Mouse (Mus musculus) olfactory bulb, adult 2 months (tissue): ENCODE measurements at regions not wholly inside any gene's neighbourhood (a gene's known extent, or its start where the extent isn't known, plus 50 kb on each side); places are given as distances from the start of the nearest gene placed in this dataset.
A peak's percentile ranks its signal among the peaks of the same experiment; 100 is the strongest.

ENCODE experiments used
- H3K27ac ChIP-seq: fragments of 200-500 bp; 2 replicates; pipeline ENCODE4 v1.5.1; 2012; ENCODE audit warnings: low read depth, low read length; ENCODE audit not compliant: insufficient read depth
- H3K4me1 ChIP-seq: fragments of 200-500 bp; 2 replicates; pipeline ENCODE4 v1.6.1; 2012; ENCODE audit warnings: low read length; ENCODE audit not compliant: control insufficient read depth, insufficient read depth
- H3K4me3 ChIP-seq: fragments of 200-500 bp; 2 replicates; pipeline ENCODE4 v1.5.1; 2012; ENCODE audit warnings: mild to moderate bottlenecking, low read depth, low read length, moderate library complexity; ENCODE audit not compliant: insufficient read depth
- CTCF ChIP-seq: fragments of 200-500 bp; IDR thresholded peaks from 2 replicates; pipeline ENCODE4 v1.5.1; 2012; ENCODE audit warnings: low read depth, mild to moderate bottlenecking, low read length, moderate library complexity; ENCODE audit not compliant: insufficient read depth
- POLR2A ChIP-seq: fragments of 200-500 bp; IDR thresholded peaks from 2 replicates; pipeline ENCODE4 v1.6.1; 2012; ENCODE audit warnings: mild to moderate bottlenecking, low read depth, low read length, moderate library complexity; ENCODE audit not compliant: insufficient read depth
- WGBS: fragments of 180-500 bp; shearing (Covaris S2); methylation state at CpG from one replicate; pipeline ENCODE4 v1.1.7; 2018; 5-methylcytosine and 5-hydroxymethylcytosine counted together

GRCm38 (mm10) chr14:100899074-100899473 lies 301.1 kb downstream of the Prr30 start:
- Histone ChIP-seq H3K4me1 (no peaks in the 10 kb centered on the region), H3K27ac (peak overlapping the region; percentile 41; the same call in 1 of the 2 replicates), H3K4me3 (no peak overlapping the region)
- no peak for TF ChIP-seq CTCF
- no peak for TF ChIP-seq POLR2A
- 32% methylated on average over 3 of the region's 3 CpGs for whole genome bisulfite sequencing

- Histone ChIP-seq H3K4me3 (no peak overlapping the region), H3K27ac (no peak overlapping the region), H3K4me1 (no peaks in the 10 kb centered on the region)
- 77% methylated on average over 18 of the region's 18 CpGs for WGBS
- TF ChIP-seq CTCF (no peak), POLR2A (no peak)
These were observed 310.7 kb downstream of the Prr30 start for GRCm38 (mm10) chr14:100889163-100890157.

GRCm38 (mm10) chr14:100883115-100883514 lies 317.0 kb downstream of the Prr30 start:
- Histone ChIP-seq H3K4me1 (no peaks in the 10 kb centered on the region), H3K27ac (no peak overlapping the region), H3K4me3 (no peak overlapping the region)
- TF ChIP-seq CTCF (no peak), POLR2A (no peak)
- 89% methylated on average over 1 of the region's 1 CpGs for WGBS

- no peak overlapping the region for H3K4me3 ChIP-seq
- no peaks in the 10 kb centered on the region for H3K4me1 ChIP-seq
- no peak overlapping the region for H3K27ac ChIP-seq
- TF ChIP-seq POLR2A (no peak), CTCF (no peak)
- 91% methylated on average over 2 of the region's 2 CpGs for WGBS
These were observed 320.0 kb downstream of the Prr30 start for GRCm38 (mm10) chr14:100880103-100880502.

GRCm38 (mm10) chr14:100867790-100868189 lies 332.3 kb downstream of the Prr30 start:
- Histone ChIP-seq H3K4me3 (no peak overlapping the region), H3K27ac (no peak overlapping the region), H3K4me1 (no peaks in the 10 kb centered on the region)
- TF ChIP-seq CTCF = no peak
- no peak for TF ChIP-seq POLR2A
- 83% methylated on average over 3 of the region's 3 CpGs for WGBS

GRCm38 (mm10) chr14:100864792-100865191 lies 335.3 kb downstream of the Prr30 start:
- 89% methylated on average over 2 of the region's 2 CpGs for WGBS
- no peak overlapping the region for H3K4me3 ChIP-seq
- H3K27ac ChIP-seq = no peak overlapping the region
- no peaks in the 10 kb centered on the region for H3K4me1 ChIP-seq
- TF ChIP-seq CTCF (no peak), POLR2A (no peak)

GRCm38 (mm10) chr14:100864164-100864563 lies 336.0 kb downstream of the Prr30 start:
- 77% methylated on average over 1 of the region's 1 CpGs for WGBS
- TF ChIP-seq CTCF (no peak), POLR2A (no peak)
- H3K4me3 ChIP-seq = no peak overlapping the region
- H3K4me1 ChIP-seq = no peaks in the 10 kb centered on the region
- no peak overlapping the region for H3K27ac ChIP-seq

GRCm38 (mm10) chr14:100842828-100843227 lies 357.3 kb downstream of the Prr30 start:
- no peak overlapping the region for H3K27ac ChIP-seq
- no peak for TF ChIP-seq CTCF
- TF ChIP-seq POLR2A = no peak
- no peaks in the 10 kb centered on the region for H3K4me1 ChIP-seq
- 77% methylated on average over 3 of the region's 3 CpGs for WGBS
- no peak overlapping the region for H3K4me3 ChIP-seq
